Mouse (Mus musculus) left cerebral cortex, postnatal 4 days (tissue): ENCODE measurements around the gene Tmem171. TPM values are rescaled to one million over a fixed set of nuclear protein-coding genes. Genes with fewer than 3 reads are reported as not detected.

ENCODE experiments used
- DNase-seq: peaks from one replicate; pipeline ENCODE4 v3.0.0-alpha.2; 2022
- intact Hi-C: fragments of 180-260 bp; cut with DNase I; formaldehyde crosslinking; loops from one replicate; pipeline ENCODE4 v1.15.1; 2025
- total RNA-seq, 2 experiments: library from RNA; stranded (reverse); gene quantifications; 2 replicates each; pipeline ENCODE4 v1.2.3; 2021

Tmem171 gene
- total RNA-seq: under 1 TPM; 0.30 to 0.34 TPM

DNA sequence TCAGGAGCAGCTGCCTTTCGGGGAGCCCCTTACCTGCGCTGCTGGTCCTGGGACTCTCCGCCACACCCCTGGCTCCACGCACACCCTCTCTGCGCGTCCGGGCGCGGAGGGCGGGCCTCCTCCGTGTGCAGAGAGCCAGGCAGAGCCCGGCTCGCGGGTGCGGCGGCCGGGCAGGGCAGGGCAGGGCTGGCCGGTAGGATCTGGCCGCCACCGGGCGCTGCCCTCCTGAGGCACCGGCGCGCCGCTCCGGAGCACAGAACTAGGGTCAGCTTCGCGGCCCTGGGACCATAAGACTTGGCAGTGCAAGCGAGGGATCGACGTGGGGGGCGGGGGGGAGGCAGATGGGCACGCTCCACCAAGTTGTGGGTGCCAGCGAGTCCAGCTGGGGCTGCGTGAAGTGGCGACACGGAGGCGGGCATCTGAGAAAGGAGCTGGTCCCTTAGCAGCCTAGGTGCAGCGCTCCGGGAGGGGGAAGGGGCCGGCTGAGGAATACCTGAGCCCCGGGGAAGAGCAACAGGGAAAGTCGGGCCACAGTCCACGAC lies at the start of gene Tmem171:
TSS of gene Tmem171 (minus strand) at position 62 of the 542 bp plus-strand sequence.
- intact Hi-C loops: no loop called here
- DNase-seq: peak; percentile 34

DNA sequence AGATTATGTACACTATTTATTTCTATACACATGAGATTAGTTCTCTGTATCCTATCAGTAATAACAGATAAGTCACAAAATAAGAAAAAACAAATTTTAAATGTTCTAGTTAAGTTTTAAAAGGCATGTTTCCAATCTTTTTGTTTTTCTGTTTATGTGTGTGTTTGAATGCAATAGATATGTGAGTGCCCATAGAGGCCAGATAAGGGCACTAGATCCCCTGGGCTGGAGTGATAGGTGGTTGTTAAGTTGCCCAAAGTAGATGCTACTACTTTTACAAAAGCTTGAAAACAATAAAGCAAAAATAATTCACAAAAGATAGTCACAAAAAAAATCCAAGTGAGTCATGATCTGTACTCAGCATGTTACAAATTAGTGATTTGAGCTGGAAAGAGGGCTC lies 49.2 kb upstream of the Tmem171 start:
- no peak for DNase-seq
- intact Hi-C loops: no loop called here

DNA sequence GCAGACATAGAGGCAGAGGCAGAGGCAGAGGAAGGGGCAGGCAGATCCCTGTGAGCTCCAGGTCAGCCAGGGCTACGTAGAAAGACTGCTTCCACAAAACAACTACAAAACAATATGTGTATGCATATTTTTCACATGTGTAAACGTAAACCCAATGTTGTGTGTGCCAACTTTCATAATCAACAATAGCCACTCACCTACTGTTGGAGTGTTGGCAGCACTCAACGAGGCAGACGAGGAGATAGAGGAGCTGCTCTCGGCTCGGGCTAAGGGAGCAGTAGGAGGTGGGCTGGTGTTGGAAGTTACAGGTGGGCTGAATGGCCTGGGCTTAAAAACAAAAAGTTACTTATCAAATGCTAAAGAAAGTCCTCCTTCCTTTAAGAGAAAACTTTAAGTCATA lies 48.6 kb upstream of the Tmem171 start:
- no peak for DNase-seq
- intact Hi-C loops: no loop called here

DNA sequence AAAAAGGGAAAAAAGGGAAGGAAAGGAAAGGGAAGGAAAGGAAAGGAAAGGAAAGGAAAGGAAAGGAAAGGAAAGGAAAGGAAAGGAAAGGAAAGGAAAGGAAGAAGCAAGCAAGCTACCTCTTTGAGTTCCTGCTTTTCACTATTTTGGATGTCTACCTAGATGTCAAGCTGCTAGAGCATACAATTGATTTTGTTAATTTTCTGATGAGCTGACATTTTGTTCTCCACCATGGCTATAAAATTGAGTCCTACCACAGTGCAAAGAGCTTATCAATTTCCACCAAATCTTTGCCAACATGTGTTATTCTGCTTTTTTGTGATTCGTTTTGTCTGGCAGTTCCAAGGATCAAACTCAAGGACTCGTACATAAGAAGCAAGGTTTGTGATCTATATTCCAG lies 43.6 kb upstream of the Tmem171 start:
- no peak for DNase-seq
- intact Hi-C loops: no loop called here

DNA sequence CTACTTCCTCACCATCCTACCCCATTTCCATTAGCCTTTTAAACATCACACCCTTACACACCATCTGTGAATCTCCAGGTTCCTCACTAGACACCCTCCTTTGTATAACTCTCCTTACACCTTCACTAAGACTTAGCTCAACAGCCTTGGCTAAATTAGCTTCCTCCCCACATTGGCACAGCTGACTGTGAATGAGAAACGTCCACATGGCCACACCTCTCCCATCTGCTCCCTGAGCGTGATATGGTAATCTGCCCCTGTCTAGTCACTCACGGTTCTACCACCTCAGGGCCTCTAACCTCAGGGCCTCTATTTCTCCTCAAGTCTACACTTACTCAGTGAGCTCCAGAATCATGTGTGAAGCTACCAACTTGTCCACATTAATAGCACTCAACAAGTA lies 38.7 kb upstream of the Tmem171 start:
- intact Hi-C loops: no loop called here
- DNase-seq: no peak

GRCm38 (mm10) chr13:98729271-98730062 lies 34.8 kb upstream of the Tmem171 start:
- no peak for DNase-seq
- intact Hi-C loops: loop anchor here (10.0 kb wide), 1 partner anchor 135 kb away; no protein-coding TSS in a partner anchor

DNA sequence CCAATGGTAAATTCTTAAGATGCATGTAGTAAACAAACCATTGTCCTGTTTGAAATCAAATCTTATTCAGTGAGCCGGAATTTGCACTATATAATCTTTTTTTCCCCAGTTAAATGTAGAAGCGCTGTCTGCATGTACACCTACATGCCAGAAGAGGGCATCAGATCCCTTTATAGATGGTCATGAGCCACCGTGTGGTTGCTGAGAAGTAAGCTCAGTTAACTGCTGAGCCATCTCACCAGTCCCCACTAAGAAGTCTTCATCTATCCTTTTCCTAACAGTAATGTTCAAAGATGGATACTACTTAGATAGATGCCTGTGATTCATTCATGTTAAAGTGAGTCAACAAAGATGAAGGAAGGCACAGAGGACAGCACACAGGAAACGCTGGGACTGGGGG lies 31.9 kb upstream of the Tmem171 start:
- intact Hi-C loops: loop anchor here (10.0 kb wide), 1 partner anchor 132 kb away; no protein-coding TSS in a partner anchor
- DNase-seq: no peak

GRCm38 (mm10) chr13:98723430-98723829 lies 28.8 kb upstream of the Tmem171 start:
- intact Hi-C loops: loop anchor here (10.0 kb wide), 1 partner anchor 129 kb away; no protein-coding TSS in a partner anchor
- DNase-seq: no peak

- intact Hi-C loops: loop anchor here (10.0 kb wide), 1 partner anchor 127 kb away; no protein-coding TSS in a partner anchor
- no peak for DNase-seq
Observed at GRCm38 (mm10) chr13:98722296-98722695, 27.7 kb upstream of the Tmem171 start.

DNA sequence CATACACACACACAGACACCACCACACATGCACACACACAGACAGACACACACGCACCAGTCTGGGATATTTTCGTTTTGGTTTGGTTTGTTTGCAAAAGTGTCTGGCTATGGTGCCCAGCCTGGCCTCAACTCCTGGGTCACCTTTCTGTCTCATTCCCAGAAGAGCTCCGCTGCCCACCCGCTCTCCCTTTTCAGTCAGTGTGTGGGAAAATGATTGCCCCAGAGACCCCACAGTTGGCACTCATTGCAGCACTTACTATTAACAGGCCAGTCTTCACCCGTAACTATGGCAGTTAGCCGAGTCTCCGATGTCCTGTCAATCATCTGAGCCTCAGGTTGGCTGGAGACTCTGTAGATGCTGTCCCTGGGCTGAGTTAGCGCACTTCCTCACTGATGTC lies 21.5 kb upstream of the Tmem171 start:
- intact Hi-C loops: no loop called here
- DNase-seq: no peak

- DNase-seq: no peak
- intact Hi-C loops: no loop called here
Observed at GRCm38 (mm10) chr13:98715443-98715990, 20.9 kb upstream of the Tmem171 start.

GRCm38 (mm10) chr13:98710655-98711054 lies 16.0 kb upstream of the Tmem171 start:
- intact Hi-C loops: no loop called here
- DNase-seq: no peak

- intact Hi-C loops: no loop called here
- DNase-seq: no peak
Observed at GRCm38 (mm10) chr13:98710236-98710635, 15.6 kb upstream of the Tmem171 start.

DNA sequence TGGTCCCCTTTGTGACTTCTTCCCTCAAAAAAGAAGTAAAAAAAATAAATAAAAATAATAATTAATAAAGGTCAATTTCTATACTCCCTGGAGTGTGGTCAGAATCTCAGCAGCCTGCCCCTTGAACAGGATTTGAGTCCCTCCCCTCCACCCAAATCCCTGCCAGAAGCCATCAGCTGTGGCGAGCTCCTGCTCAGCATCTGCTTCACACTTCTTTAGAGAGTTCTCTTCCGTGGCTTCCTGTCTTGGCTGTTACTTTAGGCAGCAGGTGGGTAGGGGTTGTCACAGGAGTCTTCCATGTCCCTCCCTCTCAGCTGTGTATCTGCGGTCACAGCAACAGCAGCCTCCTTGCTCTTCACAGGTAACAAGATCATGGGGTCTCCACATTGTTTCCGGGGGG lies 10.9 kb upstream of the Tmem171 start:
- no peak for DNase-seq
- intact Hi-C loops: no loop called here

- DNase-seq: no peak
Observed at GRCm38 (mm10) chr13:98703786-98704185, 9.2 kb upstream of the Tmem171 start.

DNA sequence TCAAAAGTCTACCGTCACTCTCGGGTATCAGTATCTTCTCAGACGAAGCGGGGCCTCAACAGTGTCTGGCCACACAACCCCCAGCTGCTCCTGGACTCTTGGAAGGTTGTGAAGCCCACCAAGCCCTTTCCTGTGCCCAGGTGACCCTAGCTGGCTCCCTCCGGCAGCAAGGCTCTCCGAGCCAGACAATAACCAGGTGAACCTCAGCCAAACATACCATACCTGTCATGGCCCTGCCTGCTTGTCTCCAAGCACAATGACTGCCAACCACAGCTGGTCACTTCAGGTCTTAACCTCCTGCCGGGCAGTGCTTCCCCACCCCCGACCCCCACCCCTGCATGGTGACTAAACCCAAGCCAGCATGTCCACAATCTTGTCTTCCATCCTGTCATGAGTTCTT lies 7.7 kb upstream of the Tmem171 start:
- intact Hi-C loops: no loop called here
- no peak for DNase-seq

More at GRCm38 (mm10) chr13:98703786-98704185, 9.2 kb upstream of the Tmem171 start:
- intact Hi-C loops: no loop called here

GRCm38 (mm10) chr13:98701309-98701675 lies 6.7 kb upstream of the Tmem171 start:
- DNase-seq: no peak
- intact Hi-C loops: no loop called here

DNA sequence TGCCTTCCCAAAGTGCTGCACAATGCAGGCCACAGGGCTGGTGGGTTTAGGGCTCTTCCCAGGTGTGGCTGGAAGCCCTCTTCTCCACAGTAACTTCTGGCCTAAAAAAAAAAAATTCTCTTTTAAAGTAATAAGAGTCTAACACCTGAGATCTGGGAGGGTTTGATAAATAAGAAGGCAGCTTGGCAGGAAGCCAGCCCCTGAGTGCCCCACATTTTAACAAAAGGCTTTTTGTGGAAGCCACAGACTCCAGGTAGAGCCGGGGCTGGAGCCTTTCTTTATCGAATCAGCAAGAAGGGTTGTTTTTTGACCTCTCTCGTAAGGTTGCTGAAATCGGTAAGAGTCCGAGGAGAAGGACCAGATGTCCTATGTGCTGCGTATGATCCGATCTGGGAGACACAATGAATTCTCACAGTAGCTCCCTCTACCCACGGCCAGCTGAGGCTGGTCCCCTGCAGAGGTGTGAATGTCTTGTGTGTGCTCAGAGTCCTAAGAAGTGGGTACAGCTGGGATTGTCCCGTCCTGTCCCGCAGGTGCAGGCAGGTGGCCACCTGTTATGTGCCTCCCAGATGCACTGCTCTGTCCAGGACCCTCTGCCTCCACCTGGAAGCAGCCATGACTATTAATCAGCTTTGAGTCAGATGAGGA lies 6.2 kb upstream of the Tmem171 start:
- intact Hi-C loops: no loop called here
- no peak for DNase-seq

- no peak for DNase-seq
- intact Hi-C loops: no loop called here
Observed at GRCm38 (mm10) chr13:98699982-98700540, 5.4 kb upstream of the Tmem171 start.

- intact Hi-C loops: no loop called here
- DNase-seq: no peak
Observed at GRCm38 (mm10) chr13:98699051-98699744, 4.6 kb upstream of the Tmem171 start.

GRCm38 (mm10) chr13:98696716-98697115 lies 2.1 kb upstream of the Tmem171 start:
- intact Hi-C loops: no loop called here
- DNase-seq: no peak
